Mouse (Mus musculus) ES-E14 (cell line): Measurements from ENCODE around the gene Acss1.

Experiments used
- CHD2 ChIP-seq: IDR thresholded peaks from 2 replicates; pipeline ENCODE4 v1.6.1; 2014; ENCODE audit warnings: mild to moderate bottlenecking, low read depth, low read length, inconsistent platforms
- ZC3H11A ChIP-seq: IDR thresholded peaks from 2 replicates; pipeline ENCODE4 v1.6.1; 2012; ENCODE audit warnings: low read depth, mild to moderate bottlenecking, inconsistent platforms, low read length, borderline replicate concordance

- TF ChIP-seq ZC3H11A: no peak
- TF ChIP-seq CHD2: no peak
These were observed 13.3 kb upstream of the Acss1 start for GRCm38 (mm10) chr2:150681581-150681980.
